Mouse (Mus musculus) urinary bladder, postnatal 0 days (tissue): Measurements from ENCODE around the gene Syce2. TPM values are rescaled to one million over a fixed set of nuclear protein-coding genes. Genes with fewer than 3 reads are reported as not detected.

Experiments
- microRNA-seq: library from miRNA; unstranded; fragments of <30 nt; microRNA quantifications from one replicate; pipeline ENCODE4, GENCODE M21; 2016
- polyA plus RNA-seq: library from polyadenylated mRNA; unstranded; fragments of >200 nt; fragmentation: Nextera tagmentation; extraction: Ambion mirVana; gene quantifications from 2 replicates; pipeline ENCODE4 v1.2.1, GENCODE M21; 2015

Gene Syce2
- 15.2 and 20.5 TPM in 2 replicates for polyA plus RNA-seq

DNA sequence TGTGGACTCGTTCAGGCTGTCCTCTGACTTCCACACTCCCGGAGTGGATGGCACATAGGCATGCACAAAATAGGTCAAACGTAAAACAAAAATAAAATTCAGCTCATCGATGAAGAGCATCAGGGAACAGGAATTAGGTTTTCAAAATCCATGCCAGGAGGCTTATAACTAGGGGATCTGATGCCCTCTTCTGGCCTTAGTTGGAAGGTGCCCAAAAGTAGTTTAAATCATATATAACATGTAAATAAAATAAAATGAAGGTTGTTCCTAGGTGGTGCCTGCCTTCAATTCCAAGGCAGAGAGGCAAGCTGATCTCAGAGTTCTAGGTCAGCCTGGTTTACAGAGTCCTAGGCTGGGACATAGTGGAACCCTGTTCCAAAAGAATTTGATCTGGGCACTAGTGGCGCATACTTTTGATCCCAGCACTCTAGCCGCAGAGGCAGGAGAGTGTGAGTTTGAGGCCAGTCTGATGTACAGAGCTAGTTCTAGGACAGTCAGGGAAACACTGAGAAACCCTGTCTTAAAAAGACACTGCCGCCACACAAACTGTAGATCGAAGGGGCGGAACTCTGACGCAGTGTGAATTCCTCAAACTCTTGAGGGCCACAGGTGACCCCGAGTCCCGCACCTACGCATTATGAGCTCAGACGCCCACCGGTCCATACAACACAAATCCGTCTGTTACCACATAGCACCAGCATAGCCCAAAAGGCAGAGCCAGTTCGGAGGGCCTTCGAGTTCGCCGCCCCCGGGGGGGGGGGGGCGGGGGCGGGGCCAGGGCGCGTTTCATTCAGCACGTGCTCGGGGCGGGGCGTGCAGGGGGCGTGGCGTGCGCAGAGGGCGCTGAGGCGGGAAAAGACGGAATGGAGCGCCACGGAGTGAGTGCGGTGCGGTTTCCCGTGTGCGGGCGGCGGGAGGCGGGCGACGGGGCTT is at the start of gene Syce2:
Gene Syce2 (plus strand): TSS at position 736 of the 933 bp plus-strand sequence.

DNA sequence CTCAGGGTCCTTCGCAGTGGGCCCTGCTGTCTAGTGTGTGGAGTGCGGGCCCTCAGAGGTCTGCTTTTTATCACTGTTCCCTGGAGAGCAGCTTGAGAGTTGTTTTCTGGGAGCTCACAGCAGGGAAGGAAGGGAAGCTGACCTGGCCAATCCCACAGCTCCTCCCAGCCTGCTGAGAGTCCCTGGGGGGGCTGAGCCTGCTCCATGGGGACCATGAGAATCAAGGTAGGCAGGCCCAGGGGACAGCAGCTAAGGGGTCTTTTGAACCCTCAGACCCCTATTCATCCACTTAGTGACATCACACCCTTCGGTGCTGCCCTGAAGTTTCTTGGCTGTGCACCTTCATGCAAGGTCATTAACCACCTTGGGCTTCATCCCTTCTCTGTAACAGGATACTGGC is 49.2 kb upstream of the Syce2 start, which contains the start of gene Dand5:
Gene Dand5 (minus strand): TSS at position 101 of the 400 bp plus-strand sequence.

DNA sequence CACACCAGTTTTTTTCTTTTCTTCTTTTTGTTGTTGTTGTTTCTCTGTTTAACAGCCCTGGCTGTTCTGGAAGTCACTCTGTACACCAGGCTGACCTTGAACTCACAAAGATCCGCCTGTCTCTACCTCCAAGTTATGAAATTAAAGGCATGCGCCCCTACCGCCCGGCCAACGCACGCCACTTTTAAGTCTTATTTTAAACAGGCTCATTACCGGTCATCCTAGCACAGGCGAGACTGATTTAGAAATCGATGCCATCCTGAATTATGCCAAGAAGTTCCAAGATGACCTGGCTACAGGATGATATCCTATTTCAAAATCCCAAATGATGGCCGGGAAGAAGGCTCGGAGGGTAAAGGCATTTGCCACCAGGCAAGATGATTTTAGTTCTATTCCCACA is 40.4 kb upstream of the Syce2 start, which contains the start of gene Gadd45gip1:
Gene Gadd45gip1 (plus strand): TSS at position 33 of the 400 bp plus-strand sequence.

DNA sequence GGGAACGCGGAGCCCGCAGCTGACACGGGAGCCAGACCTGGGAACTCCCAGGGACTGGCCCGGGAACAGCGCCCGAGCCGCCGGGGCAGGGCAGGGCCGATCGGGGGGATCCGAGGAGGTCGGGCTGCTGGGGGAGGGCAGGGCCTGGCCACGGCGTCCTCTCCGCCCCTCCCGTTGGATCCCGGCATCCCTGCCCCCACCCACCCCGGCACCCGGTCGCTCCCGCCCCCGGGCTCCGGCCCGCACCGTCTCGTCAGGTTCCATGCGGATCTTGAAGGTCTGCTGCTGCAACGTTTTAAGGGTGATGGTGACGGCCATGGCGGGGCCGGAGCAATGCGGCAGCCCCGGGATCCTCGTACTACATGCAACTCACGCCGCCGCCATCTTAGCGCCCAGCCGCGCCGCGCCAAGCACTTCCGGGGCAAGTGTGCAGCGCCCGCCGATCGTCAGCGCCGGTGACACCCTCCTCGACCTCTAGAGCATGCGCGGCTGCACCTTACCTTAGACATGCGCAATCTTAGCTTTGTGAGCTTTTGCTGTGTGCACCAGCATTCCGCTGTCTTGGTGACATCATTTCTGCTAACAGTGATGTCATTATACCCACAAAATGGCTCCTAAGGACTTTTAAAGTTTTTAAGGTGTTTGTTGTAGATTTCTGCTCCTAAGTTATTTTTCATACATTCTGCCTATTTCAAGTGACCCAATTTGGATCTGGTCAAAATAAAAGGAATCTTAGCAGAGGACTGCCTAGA is 31.5 kb upstream of the Syce2 start, which contains the start of gene Rad23a:
Gene Rad23a (minus strand): TSS at position 418 of the 752 bp plus-strand sequence.

DNA sequence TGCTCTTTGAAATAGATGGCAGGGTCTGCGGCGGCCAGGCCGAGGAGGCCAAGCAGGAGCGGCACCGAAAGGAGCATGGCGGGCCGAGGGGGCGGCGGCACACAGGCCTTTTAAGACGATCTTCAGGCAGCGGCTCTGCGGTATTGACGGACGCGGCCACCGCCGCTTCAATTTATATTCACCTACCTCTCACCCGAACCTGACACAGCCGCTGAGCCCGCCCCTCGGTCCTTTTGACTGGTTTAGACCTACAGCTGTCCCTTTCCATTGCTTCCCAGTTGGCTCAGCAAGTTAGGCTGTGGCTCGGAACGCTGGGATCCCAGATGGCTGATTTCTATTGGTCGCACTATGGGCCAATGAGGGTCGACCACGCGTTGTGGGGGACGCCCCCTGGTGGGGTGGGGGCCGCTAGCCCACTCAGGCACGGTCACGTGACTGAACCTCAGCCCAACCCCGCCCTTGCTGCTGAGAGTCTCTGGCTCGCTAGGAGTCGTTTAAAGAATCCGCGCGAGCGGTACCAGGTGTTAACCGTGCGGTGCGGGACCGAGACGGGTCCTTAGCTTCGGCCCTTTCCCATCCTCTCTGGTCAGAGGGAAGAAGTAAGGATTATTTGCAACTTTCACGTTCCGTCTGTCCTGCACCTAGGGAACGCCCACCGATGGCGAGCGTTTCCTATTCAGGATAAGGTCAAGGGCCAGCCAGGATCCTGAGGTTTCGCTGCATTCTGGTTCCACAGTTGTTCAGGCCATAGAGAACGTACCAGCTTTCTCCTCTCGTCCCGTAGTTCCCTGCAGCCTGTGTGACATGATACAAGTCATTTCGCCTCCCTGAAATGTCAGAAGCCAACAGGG is 25.0 kb upstream of the Syce2 start, which contains the start of gene Calr:
Gene Calr (minus strand): TSS at position 213 of the 851 bp plus-strand sequence.

DNA sequence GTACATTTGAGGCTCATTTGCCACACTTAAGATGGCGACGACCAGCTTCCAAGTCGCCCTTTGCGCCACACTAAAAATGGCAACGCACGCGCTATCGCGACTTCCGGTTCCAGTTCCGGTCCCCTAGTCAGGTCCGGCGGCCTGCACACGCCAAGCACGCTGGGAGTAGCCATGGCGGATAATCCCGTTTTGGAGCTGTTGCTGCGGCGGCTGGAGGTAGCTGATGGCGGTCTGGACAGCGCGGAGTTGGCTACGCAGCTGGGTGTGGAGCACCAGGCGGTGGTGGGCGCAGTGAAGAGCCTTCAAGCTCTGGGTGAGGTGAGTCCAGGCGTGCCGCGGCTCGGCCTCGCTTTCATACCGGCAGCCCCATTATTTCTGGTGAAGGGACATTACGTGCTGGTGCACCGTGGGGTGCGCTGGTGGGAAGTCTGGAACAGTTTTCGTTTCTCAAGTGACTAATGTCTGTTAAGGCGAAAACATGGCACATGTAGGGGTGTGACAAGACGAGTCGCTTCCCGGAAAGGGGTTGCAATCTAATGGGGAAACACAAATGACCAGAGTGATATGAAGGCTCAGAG is 15.0 kb upstream of the Syce2 start, which contains the start of gene Farsa:
Gene Farsa (plus strand): TSS at position 126 of the 578 bp plus-strand sequence.

DNA sequence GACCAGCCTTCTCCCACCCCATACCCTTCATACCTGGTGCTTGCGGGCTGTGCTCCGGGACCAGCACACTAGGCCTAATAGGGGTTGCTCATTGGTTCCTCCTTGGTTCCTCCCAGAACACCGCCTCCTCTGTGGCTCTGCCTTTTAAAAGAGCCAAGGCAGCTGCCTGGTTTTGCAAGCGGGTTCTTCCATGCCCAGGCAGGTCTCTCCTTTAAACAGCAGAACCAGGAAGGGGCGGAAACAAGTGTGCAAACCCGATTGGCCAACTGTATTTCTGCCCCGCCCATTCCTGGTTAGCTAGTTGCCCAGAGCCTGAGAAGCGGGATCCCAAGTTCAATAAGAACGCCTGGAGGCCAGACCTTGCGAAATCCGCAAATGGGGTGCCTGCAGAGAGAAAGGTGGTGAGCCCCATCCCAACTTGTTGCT is 21.8 kb downstream of the Syce2 start, which contains the start of gene Gcdh:
Gene Gcdh (minus strand): TSS at position 213 of the 426 bp plus-strand sequence.

DNA sequence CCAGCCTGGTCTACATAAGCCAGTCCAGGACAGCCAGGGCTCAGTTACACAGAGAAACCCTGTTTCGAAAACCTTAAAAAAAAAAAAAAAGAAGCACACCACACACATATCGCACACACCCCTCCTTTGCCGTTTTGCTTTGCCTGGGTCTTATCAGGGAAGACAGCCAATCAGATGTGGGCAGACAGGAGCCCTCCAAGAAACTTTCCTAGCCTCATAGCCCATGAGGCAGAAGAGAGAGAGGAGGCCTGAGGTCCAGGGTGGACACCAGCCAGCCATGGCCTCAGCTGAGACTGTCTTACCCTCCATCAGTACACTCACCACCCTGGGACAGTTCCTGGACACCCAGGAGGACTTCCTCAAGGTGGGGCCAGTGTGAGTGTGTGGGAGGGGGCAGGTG is 29.8 kb downstream of the Syce2 start, which contains the start of gene Klf1:
Gene Klf1 (plus strand): TSS at position 177 of the 400 bp plus-strand sequence.

DNA sequence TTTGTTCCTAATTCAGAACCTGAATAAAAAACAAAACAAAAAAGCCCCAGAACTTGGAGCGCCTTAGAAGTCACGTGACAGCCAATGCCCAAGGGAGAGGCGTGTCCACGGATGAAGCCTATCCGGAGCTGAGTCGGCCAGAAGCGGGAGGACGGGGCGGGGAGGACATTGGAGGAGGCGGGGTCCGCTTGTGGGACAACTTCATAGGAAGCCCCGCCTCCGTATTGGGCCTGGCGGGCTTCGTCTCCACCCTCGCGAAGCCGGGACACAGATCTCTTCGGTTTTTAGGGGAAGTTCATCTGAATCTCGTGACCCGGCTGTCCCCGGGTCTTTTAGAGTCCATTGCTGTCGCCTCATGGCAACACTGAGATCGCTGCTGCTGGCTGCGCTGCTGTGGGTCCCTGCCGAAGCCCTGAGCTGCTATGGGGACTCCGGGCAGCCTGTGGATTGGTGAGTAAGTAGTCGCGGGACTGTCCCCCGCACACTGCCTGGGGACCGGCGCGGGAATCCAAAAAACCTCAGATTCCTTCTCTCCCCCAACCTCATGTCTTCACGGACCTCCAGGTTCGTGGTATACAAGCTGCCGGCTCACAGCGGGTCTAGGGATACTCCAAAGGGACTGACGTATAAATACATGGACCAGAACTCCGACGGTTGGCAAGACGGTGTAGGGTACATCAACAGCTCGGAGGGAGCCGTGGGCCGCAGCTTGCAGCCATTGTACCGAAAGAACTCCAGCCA is 36.7 kb downstream of the Syce2 start, which contains the start of gene Dnase2a:
Gene Dnase2a (plus strand): TSS at position 140 of the 741 bp plus-strand sequence.

DNA sequence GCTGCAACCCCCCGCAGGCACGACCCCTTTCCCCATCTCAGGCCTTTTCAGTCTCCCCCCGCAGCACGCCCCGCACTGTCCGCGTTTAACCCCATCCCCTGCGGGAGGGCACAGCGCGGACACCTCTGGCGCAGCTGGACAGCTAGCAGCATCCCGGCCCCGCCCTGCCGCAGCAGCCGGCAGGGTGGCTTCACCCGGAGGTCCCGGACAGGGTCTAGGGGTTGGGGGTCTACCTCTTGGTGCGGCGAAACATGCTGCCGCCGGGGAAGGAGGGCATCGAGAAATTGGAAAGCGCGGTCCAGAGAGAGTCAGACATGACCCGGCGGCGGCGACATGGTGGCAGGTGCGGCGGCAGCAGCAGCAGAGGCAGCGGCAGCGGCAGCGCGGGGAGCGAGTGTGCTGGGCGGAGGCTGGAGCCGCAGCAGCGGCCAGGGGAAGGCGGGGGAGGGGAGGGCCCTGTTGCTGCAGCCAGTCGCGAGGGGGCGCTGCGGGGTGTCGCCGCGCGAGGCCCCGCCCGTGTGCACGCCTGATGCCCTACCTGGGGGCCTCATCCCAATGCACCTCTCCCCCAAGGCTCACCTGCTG is 65.1 kb downstream of the Syce2 start, which contains the start of gene Mast1:
Gene Mast1 (minus strand): TSS at position 398 of the 585 bp plus-strand sequence.

Small RNA genes within 50 kb of the gene (microRNA-seq; reads per million reads assigned to microRNA genes)
- gene Gm24197 (not detected), gene Mir7069 (not detected)

Other genes with a start within 250 kb of the Syce2 start
- 47.9 and 53.9 TPM in 2 replicates for gene Ier2, start 209.3 kb upstream of the Syce2 start, polyA plus RNA-seq
- 29.5 and 32.3 TPM in 2 replicates for gene Trmt1, start 185.8 kb upstream of the Syce2 start, polyA plus RNA-seq
- 9.3 and 10.3 TPM in 2 replicates for gene Nacc1, start 184.2 kb upstream of the Syce2 start, polyA plus RNA-seq
- gene Lyl1, start 170.7 kb upstream of the Syce2 start, polyA plus RNA-seq = 4.1 and 5.5 TPM in 2 replicates
- 2.8 and 3.3 TPM in 2 replicates for gene G430095P16Rik, start 149.1 kb upstream of the Syce2 start, polyA plus RNA-seq
- 33.7 and 35.4 TPM in 2 replicates for gene Nfix, start 71.8 kb upstream of the Syce2 start, polyA plus RNA-seq
- gene Dand5, start 49.3 kb upstream of the Syce2 start, polyA plus RNA-seq = 1.9 and 3.5 TPM in 2 replicates
- 28.0 and 29.7 TPM in 2 replicates for gene Gadd45gip1, start 40.6 kb upstream of the Syce2 start, polyA plus RNA-seq
- gene Rad23a, start 31.4 kb upstream of the Syce2 start, polyA plus RNA-seq = 83.9 and 85.7 TPM in 2 replicates
- gene Calr, start 25.2 kb upstream of the Syce2 start, polyA plus RNA-seq = 351 and 422 TPM in 2 replicates
- 41.1 and 45.6 TPM in 2 replicates for gene Farsa, start 15.1 kb upstream of the Syce2 start, polyA plus RNA-seq
- 14.2 and 14.6 TPM in 2 replicates for gene Gcdh, start 21.8 kb downstream of the Syce2 start, polyA plus RNA-seq
- 0.18 and 0.27 TPM in 2 replicates for gene Klf1, start 29.8 kb downstream of the Syce2 start, polyA plus RNA-seq
- 12.4 and 16.0 TPM in 2 replicates for gene Dnase2a, start 36.4 kb downstream of the Syce2 start, polyA plus RNA-seq
- 0.29 and 0.31 TPM in 2 replicates for gene Mast1, start 65.2 kb downstream of the Syce2 start, polyA plus RNA-seq
- 0.13 TPM in 1 of 2 replicates, not detected in the other for gene Rtbdn, start 74.9 kb downstream of the Syce2 start, polyA plus RNA-seq
- 0.68 TPM in 1 of 2 replicates, not detected in the other for gene Gm49661, start 97.3 kb downstream of the Syce2 start, polyA plus RNA-seq
- gene Prdx2, start 97.5 kb downstream of the Syce2 start, polyA plus RNA-seq = 273 and 312 TPM in 2 replicates
- gene Rnaseh2a, start 97.7 kb downstream of the Syce2 start, polyA plus RNA-seq = 64.5 and 71.3 TPM in 2 replicates
- gene Junb, start 106.6 kb downstream of the Syce2 start, polyA plus RNA-seq = 87.6 and 102 TPM in 2 replicates
- 20.5 and 20.7 TPM in 2 replicates for gene Hook2, start 118.5 kb downstream of the Syce2 start, polyA plus RNA-seq
- gene Best2, start 142.4 kb downstream of the Syce2 start, polyA plus RNA-seq = not detected in 2 replicates
- gene Asna1, start 153.2 kb downstream of the Syce2 start, polyA plus RNA-seq = 65.8 and 66.1 TPM in 2 replicates
- gene Trir, start 154.7 kb downstream of the Syce2 start, polyA plus RNA-seq = 79.0 and 83.5 TPM in 2 replicates
- gene Tnpo2, start 164.8 kb downstream of the Syce2 start, polyA plus RNA-seq = 23.5 and 26.1 TPM in 2 replicates
- gene Fbxw9, start 187.9 kb downstream of the Syce2 start, polyA plus RNA-seq = 32.7 and 34.1 TPM in 2 replicates
- not detected in 2 replicates for gene Gm5741, start 195.9 kb downstream of the Syce2 start, polyA plus RNA-seq
- 35.2 and 40.8 TPM in 2 replicates for gene Dhps, start 199.6 kb downstream of the Syce2 start, polyA plus RNA-seq
- gene Wdr83os, start 208.6 kb downstream of the Syce2 start, polyA plus RNA-seq = 111 and 116 TPM in 2 replicates
- 22.6 and 23.3 TPM in 2 replicates for gene Wdr83, start 209.2 kb downstream of the Syce2 start, polyA plus RNA-seq
- 31.1 and 48.4 TPM in 2 replicates for gene Man2b1, start 211.2 kb downstream of the Syce2 start, polyA plus RNA-seq